Mouse (Mus musculus) left cerebral cortex, adult 11 months (tissue): ENCODE measurements at regions not wholly inside any gene's neighbourhood (a gene's known extent, or its start where the extent isn't known, plus 50 kb on each side); places are given as distances from the start of the nearest gene placed in this dataset.
A peak's percentile ranks its signal among the peaks of the same experiment; 100 is the strongest.

Source experiments
- DNase-seq: peaks from one replicate; pipeline ENCODE4 v3.0.0; 2022; ENCODE audit warnings: low spot score

GRCm38 (mm10) chr8:103884873-103885780 lies 216.3 kb upstream of the Cdh5 start:
- DNase-seq: no peak

DNA sequence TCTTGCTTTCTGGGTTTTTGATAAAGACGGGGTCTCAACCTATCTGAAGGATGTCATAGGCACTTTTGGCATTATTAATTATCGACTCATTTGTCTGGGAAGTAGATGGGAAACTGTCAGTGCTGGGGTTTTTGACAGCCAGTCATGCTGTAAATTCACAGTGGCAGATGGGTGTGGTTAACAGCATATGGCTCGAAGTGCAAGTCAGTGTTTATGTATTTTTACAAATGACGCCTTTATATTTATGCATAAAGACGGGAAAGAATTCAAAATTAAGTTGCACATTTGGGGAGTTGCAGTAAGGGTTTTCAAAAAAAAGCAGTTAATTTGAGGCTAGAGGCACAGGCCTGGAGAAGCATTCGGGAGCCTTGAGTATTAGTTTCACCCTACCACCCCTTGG lies 206.8 kb upstream of the Cdh5 start:
- DNase-seq: no peak

DNA sequence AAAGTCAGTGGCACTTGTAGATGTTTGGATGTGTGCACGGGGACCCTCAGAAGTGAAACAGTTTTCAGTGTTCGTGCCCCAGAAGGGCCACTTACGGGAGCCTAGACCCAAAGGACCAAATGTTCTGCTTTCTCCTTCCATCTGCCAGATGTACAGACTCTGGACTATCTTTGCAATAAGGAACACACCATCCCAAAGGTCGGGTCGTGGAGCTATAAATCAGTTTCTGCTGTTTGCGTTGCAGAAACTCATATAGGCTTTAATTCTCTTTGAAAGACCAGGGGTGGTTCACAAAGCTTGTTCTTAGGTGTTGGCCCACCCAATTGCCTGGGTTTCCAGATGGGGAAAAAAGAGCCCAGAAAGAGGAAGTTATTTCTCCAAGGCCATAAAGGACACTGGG lies 206.3 kb upstream of the Cdh5 start:
- DNase-seq: no peak

DNA sequence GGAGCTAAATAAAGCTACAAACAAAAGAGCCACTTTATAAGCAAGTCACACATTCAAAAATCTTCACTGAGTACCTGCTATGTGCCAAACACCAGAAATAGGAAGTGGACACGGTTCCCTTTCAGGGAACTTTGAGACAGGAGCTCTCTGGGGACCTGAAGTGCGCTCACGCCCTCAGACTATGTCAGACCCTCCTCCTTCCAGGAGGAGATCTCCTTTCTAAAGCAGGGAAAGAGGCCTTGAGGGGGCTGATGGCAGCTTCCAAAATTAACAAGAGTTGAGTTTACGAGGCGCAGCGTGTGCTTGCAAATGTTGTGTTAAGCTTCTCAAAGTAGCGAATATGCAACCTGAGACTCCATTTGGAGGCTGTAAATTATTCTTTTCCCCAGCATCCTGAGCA lies 204.0 kb upstream of the Cdh5 start:
- DNase-seq: no peak

DNA sequence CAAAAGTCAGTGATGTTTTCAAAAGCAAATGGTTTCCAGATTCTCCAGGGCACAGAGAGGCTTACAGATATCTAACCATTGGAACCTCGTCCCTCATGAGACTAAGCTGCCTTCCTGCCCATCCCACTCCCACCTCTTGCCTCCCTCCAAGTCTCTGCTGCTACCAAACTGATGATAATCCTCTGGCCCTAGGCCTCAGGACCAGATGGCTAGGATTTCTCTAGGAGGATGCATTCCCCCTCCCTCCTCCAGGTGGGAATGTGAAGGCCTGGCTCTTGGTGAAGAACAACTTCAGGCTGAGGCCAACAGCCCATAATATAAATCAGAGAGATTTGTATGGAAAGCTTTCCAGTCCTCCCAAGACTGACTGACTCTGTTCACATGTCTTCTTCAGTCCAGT lies 198.9 kb upstream of the Cdh5 start:
- DNase-seq: no peak

DNA sequence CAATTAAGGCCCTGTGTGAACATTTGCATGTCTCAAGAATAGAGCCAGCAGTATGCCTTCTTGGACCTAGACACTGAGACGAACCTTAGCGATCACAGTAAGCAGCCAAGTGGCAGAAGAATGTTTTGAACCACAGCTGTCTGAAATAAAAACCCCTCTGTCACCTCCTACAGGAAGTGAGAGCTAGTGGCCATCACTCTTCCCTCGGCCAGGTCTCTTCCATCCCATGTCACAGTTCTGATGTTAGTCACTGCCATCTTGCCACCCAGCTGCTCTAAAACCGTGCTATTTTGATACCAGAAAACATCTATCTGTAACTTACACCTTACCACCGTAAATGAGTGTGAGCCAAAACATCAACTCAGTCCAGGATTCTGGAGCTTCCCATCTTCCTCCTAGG lies 197.8 kb upstream of the Cdh5 start:
- no peak for DNase-seq

- DNase-seq: no peak
These were observed 193.8 kb upstream of the Cdh5 start for GRCm38 (mm10) chr8:103907662-103908061.

GRCm38 (mm10) chr8:103911287-103912015 lies 190.0 kb upstream of the Cdh5 start:
- no peak for DNase-seq

GRCm38 (mm10) chr8:103912983-103913926 lies 188.2 kb upstream of the Cdh5 start:
- DNase-seq: no peak

- peak; percentile 14 for DNase-seq
These were observed 187.3 kb upstream of the Cdh5 start for GRCm38 (mm10) chr8:103913927-103914640.

GRCm38 (mm10) chr8:103919324-103919723 lies 182.1 kb upstream of the Cdh5 start:
- no peak for DNase-seq

DNA sequence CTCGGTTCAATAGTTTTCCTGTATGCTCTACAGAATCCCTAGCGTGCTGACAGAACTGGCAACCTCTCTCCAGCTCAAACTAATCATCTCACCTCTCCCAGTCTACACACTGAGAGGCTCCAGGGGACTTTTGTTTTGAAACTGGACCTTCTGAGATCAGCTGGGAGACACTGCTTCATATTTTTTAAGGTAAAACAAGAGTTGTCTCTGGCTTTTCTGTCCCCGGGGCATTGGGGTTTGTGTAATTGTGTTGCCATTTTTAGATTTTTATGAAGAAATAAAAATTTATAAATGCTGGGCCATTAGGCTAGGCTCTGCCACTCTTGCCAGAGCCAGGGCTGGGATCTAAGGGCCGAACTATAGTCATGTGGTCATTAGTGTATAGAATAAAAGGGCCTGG lies 179.8 kb upstream of the Cdh5 start:
- no peak for DNase-seq

GRCm38 (mm10) chr8:103922746-103923145 lies 178.7 kb upstream of the Cdh5 start:
- DNase-seq: no peak

DNA sequence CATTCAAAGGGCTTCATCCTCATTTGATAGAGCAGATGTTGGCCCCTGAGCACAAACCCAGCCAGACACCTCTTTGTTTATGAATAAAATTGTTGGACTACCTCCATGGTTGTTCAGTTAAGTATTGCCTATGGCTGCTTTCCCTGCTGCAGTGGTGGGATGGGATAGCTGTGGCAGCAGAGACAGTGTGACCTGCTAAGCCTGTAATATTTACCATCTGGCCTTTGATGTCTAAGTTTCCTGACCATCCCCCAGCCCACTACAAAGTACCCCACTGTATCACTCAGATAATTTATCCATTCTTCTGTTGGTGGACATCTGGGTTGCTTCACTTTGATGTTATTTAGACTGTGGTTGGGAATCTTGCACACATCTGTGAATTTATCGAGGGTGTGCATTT lies 168.7 kb upstream of the Cdh5 start:
- DNase-seq: no peak

GRCm38 (mm10) chr8:103936491-103936890 lies 164.9 kb upstream of the Cdh5 start:
- DNase-seq: no peak

DNA sequence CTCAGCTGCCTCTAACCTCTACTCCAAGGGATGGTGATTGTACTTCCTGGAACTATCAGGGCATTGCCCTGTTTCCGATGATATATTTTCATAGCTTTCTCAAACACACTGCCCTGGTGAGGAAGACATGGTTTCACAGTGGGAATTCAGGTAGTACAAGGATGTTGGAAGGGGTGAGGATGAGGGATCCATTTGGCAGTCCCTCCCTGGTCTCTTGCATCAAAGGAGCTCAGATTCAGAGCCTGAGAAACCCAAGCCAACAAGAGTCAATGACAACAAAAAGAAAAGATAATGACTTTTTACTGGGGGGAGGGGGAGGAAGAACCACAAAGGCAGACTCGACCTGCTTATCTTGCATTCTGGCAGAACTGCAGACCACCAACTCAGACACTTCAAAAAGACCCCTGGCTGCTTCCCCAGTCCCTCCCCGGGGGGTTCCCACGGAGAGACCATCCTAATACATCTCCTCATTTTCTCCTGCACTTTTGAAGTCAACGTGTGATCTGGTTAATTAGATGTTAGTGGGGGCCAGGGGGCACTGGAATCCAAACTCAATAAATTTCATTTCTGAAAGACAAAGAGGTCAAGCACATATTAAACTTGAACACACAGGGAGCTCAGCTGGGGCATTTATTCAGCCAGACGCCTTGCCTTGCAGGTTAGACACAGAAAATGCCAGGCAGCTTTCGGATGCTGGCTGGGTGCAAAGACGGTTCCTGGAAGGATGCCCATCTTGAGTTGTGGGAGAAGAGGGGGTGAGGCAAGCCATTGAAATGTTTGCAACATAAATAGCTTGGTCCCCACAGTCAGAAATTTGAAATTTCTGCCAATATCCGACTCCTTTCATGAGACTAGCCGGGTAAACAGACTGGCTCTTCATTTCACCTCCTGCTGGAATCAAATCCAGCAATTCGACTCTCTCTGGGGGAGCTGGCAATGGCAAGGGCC lies 162.9 kb upstream of the Cdh5 start:
- DNase-seq: no peak

- DNase-seq: peak; percentile 28
These were observed 160.4 kb upstream of the Cdh5 start for GRCm38 (mm10) chr8:103940958-103941532.

- DNase-seq: no peak
These were observed 153.0 kb upstream of the Cdh5 start for GRCm38 (mm10) chr8:103948474-103948873.

- no peak for DNase-seq
These were observed 151.0 kb upstream of the Cdh5 start for GRCm38 (mm10) chr8:103950460-103950859.

GRCm38 (mm10) chr8:103953586-103953985 lies 147.8 kb upstream of the Cdh5 start:
- no peak for DNase-seq
